Mouse (Mus musculus): Measurements from ENCODE around the gene Pou4f1. TPM values are rescaled to one million over a fixed set of nuclear protein-coding genes. Genes with fewer than 3 reads are reported as not detected.

Gene Pou4f1
- polyA plus RNA-seq, 1 experiment from 2014 or later = 0.32 TPM

- no peak; the same call in 1 of the 2 replicates for ATAC-seq (ENCODE audit: low FRiP score, low TSS enrichment)
- H3K4me1 ChIP-seq (ENCODE audit: insufficient read depth, low read length) = peaks cover 24% of the 10 kb centered on the region
Measured at GRCm38 (mm10) chr14:104465483-104466235, 2.1 kb downstream of the Pou4f1 start.

GRCm38 (mm10) chr14:104464841-104465240 lies 3.0 kb downstream of the Pou4f1 start:
- H3K4me1 ChIP-seq (ENCODE audit: insufficient read depth, low read length) = peaks cover 30% of the 10 kb centered on the region
- H3K27me3 ChIP-seq (ENCODE audit: insufficient read depth, low read length) = peaks cover 91% of the 10 kb centered on the region
- H3K27ac ChIP-seq (ENCODE audit: low read length) = no peak overlapping the region
- no peak overlapping the region for H3K9ac ChIP-seq (replicated peaks; ENCODE audit: low read length)
- ATAC-seq (ENCODE audit: low FRiP score, low TSS enrichment) = no peak
- no peaks in the 10 kb centered on the region for H3K9me3 ChIP-seq (ENCODE audit: low read length)
- no peak overlapping the region for H3K4me3 ChIP-seq (ENCODE audit: low read length)
- H3K36me3 ChIP-seq (ENCODE audit: insufficient read depth, low read length) = no peaks in the 10 kb centered on the region
- 1% methylated on average over 5 of the region's 5 CpGs for WGBS
- no peak overlapping the region for H3K4me2 ChIP-seq (replicated peaks; ENCODE audit: low read depth, low read length)

More at GRCm38 (mm10) chr14:104465483-104466235, 2.1 kb downstream of the Pou4f1 start:
- H3K4me3 ChIP-seq (ENCODE audit: low read length) = peak overlapping the region; percentile 54
- under 1% methylated on average over 49 of the region's 64 CpGs for WGBS
- H3K27me3 ChIP-seq (ENCODE audit: insufficient read depth, low read length) = peaks cover 91% of the 10 kb centered on the region
- no peaks in the 10 kb centered on the region for H3K9me3 ChIP-seq (ENCODE audit: low read length)
- H3K27ac ChIP-seq (ENCODE audit: low read length) = no peak overlapping the region
- peak overlapping the region; percentile 49 for H3K4me2 ChIP-seq (replicated peaks; ENCODE audit: low read depth, low read length)
- no peaks in the 10 kb centered on the region for H3K36me3 ChIP-seq (ENCODE audit: insufficient read depth, low read length)
- H3K9ac ChIP-seq (replicated peaks; ENCODE audit: low read length) = no peak overlapping the region

GRCm38 (mm10) chr14:104463631-104464250 lies 4.1 kb downstream of the Pou4f1 start:
- H3K9me3 ChIP-seq (ENCODE audit: low read length) = no peaks in the 10 kb centered on the region
- no peak for ATAC-seq (ENCODE audit: low FRiP score, low TSS enrichment)
- H3K27ac ChIP-seq (ENCODE audit: low read length) = no peak overlapping the region
- H3K4me1 ChIP-seq (ENCODE audit: insufficient read depth, low read length) = peaks cover 30% of the 10 kb centered on the region
- H3K4me3 ChIP-seq (ENCODE audit: low read length) = no peak overlapping the region
- no peaks in the 10 kb centered on the region for H3K36me3 ChIP-seq (ENCODE audit: insufficient read depth, low read length)
- WGBS = 3% methylated on average over 5 of the region's 5 CpGs
- no peak overlapping the region for H3K4me2 ChIP-seq (replicated peaks; ENCODE audit: low read depth, low read length)
- H3K9ac ChIP-seq (replicated peaks; ENCODE audit: low read length) = no peak overlapping the region
- H3K27me3 ChIP-seq (ENCODE audit: insufficient read depth, low read length) = peaks cover 91% of the 10 kb centered on the region

GRCm38 (mm10) chr14:104461286-104462240 lies 6.2 kb downstream of the Pou4f1 start:
- H3K9me3 ChIP-seq (ENCODE audit: low read length) = no peaks in the 10 kb centered on the region
- no peak overlapping the region for H3K4me3 ChIP-seq (ENCODE audit: low read length)
- H3K9ac ChIP-seq (replicated peaks; ENCODE audit: low read length) = no peak overlapping the region
- no peaks in the 10 kb centered on the region for H3K36me3 ChIP-seq (ENCODE audit: insufficient read depth, low read length)
- no peak for ATAC-seq (ENCODE audit: low FRiP score, low TSS enrichment)
- H3K4me1 ChIP-seq (ENCODE audit: insufficient read depth, low read length) = peaks cover 16% of the 10 kb centered on the region
- peaks cover 87% of the 10 kb centered on the region for H3K27me3 ChIP-seq (ENCODE audit: insufficient read depth, low read length)
- H3K4me2 ChIP-seq (replicated peaks; ENCODE audit: low read depth, low read length) = no peak overlapping the region
- 1% methylated on average over 10 of the region's 10 CpGs for WGBS
- no peak overlapping the region for H3K27ac ChIP-seq (ENCODE audit: low read length)

- Histone ChIP-seq H3K4me2 (replicated peaks; ENCODE audit: low read depth, low read length) (peak overlapping the region; percentile 41), H3K9ac (replicated peaks; ENCODE audit: low read length) (no peak overlapping the region), H3K27me3 (ENCODE audit: insufficient read depth, low read length) (peaks cover 79% of the 10 kb centered on the region), H3K36me3 (ENCODE audit: insufficient read depth, low read length) (no peaks in the 10 kb centered on the region), H3K27ac (ENCODE audit: low read length) (no peak overlapping the region), H3K4me3 (ENCODE audit: low read length) (peak overlapping the region; percentile 23), H3K9me3 (ENCODE audit: low read length) (no peaks in the 10 kb centered on the region), H3K4me1 (ENCODE audit: insufficient read depth, low read length) (peaks cover 8% of the 10 kb centered on the region)
- ATAC-seq (ENCODE audit: low FRiP score, low TSS enrichment) = peak; percentile 83
- under 1% methylated on average over 59 of the region's 59 CpGs for WGBS
Measured at GRCm38 (mm10) chr14:104460325-104461285, 7.2 kb downstream of the Pou4f1 start.

GRCm38 (mm10) chr14:104459513-104460111 lies 8.2 kb downstream of the Pou4f1 start:
- H3K9me3 ChIP-seq (ENCODE audit: low read length) = no peaks in the 10 kb centered on the region
- H3K4me3 ChIP-seq (ENCODE audit: low read length) = no peak overlapping the region
- H3K27ac ChIP-seq (ENCODE audit: low read length) = no peak overlapping the region
- no peak overlapping the region for H3K4me2 ChIP-seq (replicated peaks; ENCODE audit: low read depth, low read length)
- ATAC-seq (ENCODE audit: low FRiP score, low TSS enrichment) = no peak
- peaks cover 6% of the 10 kb centered on the region; the same call in 1 of the 2 replicates for H3K4me1 ChIP-seq (ENCODE audit: insufficient read depth, low read length)
- H3K36me3 ChIP-seq (ENCODE audit: insufficient read depth, low read length) = no peaks in the 10 kb centered on the region
- H3K27me3 ChIP-seq (ENCODE audit: insufficient read depth, low read length) = peaks cover 76% of the 10 kb centered on the region
- no peak overlapping the region for H3K9ac ChIP-seq (replicated peaks; ENCODE audit: low read length)
- under 1% methylated on average over 25 of the region's 25 CpGs for WGBS

GRCm38 (mm10) chr14:104458728-104459512 lies 8.9 kb downstream of the Pou4f1 start:
- no peak overlapping the region for H3K4me3 ChIP-seq (ENCODE audit: low read length)
- no peak for ATAC-seq (ENCODE audit: low FRiP score, low TSS enrichment)
- H3K9me3 ChIP-seq (ENCODE audit: low read length) = no peaks in the 10 kb centered on the region
- H3K36me3 ChIP-seq (ENCODE audit: insufficient read depth, low read length) = no peaks in the 10 kb centered on the region
- H3K4me1 ChIP-seq (ENCODE audit: insufficient read depth, low read length) = peaks cover 6% of the 10 kb centered on the region; the same call in 1 of the 2 replicates
- under 1% methylated on average over 19 of the region's 19 CpGs for WGBS
- H3K4me2 ChIP-seq (replicated peaks; ENCODE audit: low read depth, low read length) = no peak overlapping the region
- no peak overlapping the region for H3K9ac ChIP-seq (replicated peaks; ENCODE audit: low read length)
- H3K27ac ChIP-seq (ENCODE audit: low read length) = no peak overlapping the region
- peaks cover 77% of the 10 kb centered on the region for H3K27me3 ChIP-seq (ENCODE audit: insufficient read depth, low read length)

GRCm38 (mm10) chr14:104457966-104458710 lies 9.7 kb downstream of the Pou4f1 start:
- H3K4me2 ChIP-seq (replicated peaks; ENCODE audit: low read depth, low read length) = no peak overlapping the region
- WGBS = 1% methylated on average over 20 of the region's 20 CpGs

More at GRCm38 (mm10) chr14:104457966-104458710, 9.7 kb downstream of the Pou4f1 start:
- peaks cover 6% of the 10 kb centered on the region; the same call in 1 of the 2 replicates for H3K4me1 ChIP-seq (ENCODE audit: insufficient read depth, low read length)
- no peak overlapping the region for H3K9ac ChIP-seq (replicated peaks; ENCODE audit: low read length)
- ATAC-seq (ENCODE audit: low FRiP score, low TSS enrichment) = no peak
- no peak overlapping the region for H3K4me3 ChIP-seq (ENCODE audit: low read length)
- H3K27ac ChIP-seq (ENCODE audit: low read length) = no peak overlapping the region
- peaks cover 72% of the 10 kb centered on the region for H3K27me3 ChIP-seq (ENCODE audit: insufficient read depth, low read length)
- no peaks in the 10 kb centered on the region for H3K9me3 ChIP-seq (ENCODE audit: low read length)
- H3K36me3 ChIP-seq (ENCODE audit: insufficient read depth, low read length) = no peaks in the 10 kb centered on the region

Measured in kidney, embryonic 16.5 days (tissue).